Mouse (Mus musculus): Measurements from ENCODE around the gene Pfkfb3. TPM values are rescaled to one million over a fixed set of nuclear protein-coding genes. Genes with fewer than 3 reads are reported as not detected.
"Not testable (repeated sequence)": the region's sequence is repeated elsewhere in the genome, so short reads cannot be mapped to it uniquely, and the experiment has no call there.

Gene Pfkfb3
- polyA plus RNA-seq, 1 experiment from 2014 or later, result 41.1 TPM

DNA sequence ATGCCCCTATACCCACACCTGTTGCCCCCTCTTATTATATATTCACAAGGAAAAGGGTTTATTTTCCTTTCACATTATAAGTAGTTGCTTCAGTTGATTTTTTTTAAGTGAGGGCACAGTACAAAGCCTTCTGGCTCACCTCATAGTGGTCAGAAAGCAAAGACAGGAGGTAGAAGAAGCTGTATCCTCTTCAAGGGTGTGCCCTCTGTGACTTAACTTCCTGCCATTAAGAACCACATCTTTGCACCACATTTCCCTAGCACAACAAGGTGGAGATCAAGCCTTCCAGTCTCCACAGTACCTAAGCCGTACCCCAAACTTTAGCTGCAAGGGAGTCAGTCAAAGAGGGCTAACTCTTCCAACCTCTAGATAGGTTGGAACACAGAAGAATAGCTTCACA lies 11.8 kb downstream of the Pfkfb3 start:
- Histone ChIP-seq H3K9me3 (ENCODE audit: control insufficient read depth, low read length) (no peaks in the 10 kb centered on the region), H3K9ac (replicated peaks; ENCODE audit: low read depth, low read length) (no peak overlapping the region), H3K4me1 (replicated peaks; ENCODE audit: control insufficient read depth, insufficient read depth, low read length) (no peaks in the 10 kb centered on the region), H3K4me2 (ENCODE audit: low read length) (no peak overlapping the region), H3K27ac (ENCODE audit: low read length) (no peak overlapping the region), H3K36me3 (ENCODE audit: control insufficient read depth, insufficient read depth) (no peaks in the 10 kb centered on the region), H3K4me3 (replicated peaks; ENCODE audit: low read length) (no peak overlapping the region), H3K27me3 (replicated peaks; ENCODE audit: control insufficient read depth, insufficient read depth, low read length) (no peaks in the 10 kb centered on the region)
- no peak for ATAC-seq
- WGBS, result 100% methylated on average over 1 of the region's 1 CpGs

DNA sequence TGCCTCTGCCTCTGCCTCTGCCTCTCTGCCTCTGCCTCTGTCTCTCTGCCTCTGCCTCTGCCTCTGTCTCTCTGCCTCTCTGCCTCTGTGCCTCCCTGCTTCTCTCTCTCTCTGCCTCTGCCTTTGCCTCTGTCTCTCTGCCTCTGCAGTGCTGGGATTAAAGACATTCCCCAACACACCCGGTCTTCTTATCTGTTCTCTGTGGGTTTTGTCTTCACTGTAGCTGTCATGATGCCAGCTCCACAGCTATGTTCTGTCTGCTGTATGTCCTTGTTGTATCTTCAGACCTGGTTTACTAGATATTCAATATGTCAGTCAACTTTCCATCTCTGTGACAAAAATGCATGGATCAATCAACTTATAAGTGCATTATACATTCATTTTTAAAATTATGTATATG lies 12.3 kb downstream of the Pfkfb3 start:
- not testable (repeated sequence) for H3K36me3 ChIP-seq (ENCODE audit: control insufficient read depth, insufficient read depth); H3K4me3 ChIP-seq (replicated peaks; ENCODE audit: low read length); H3K4me2 ChIP-seq (ENCODE audit: low read length); ATAC-seq; H3K27ac ChIP-seq (ENCODE audit: low read length); H3K9ac ChIP-seq (replicated peaks; ENCODE audit: low read depth, low read length); H3K4me1 ChIP-seq (replicated peaks; ENCODE audit: control insufficient read depth, insufficient read depth, low read length); H3K27me3 ChIP-seq (replicated peaks; ENCODE audit: control insufficient read depth, insufficient read depth, low read length); H3K9me3 ChIP-seq (ENCODE audit: control insufficient read depth, low read length)
- 91% methylated on average over 1 of the region's 1 CpGs for WGBS

- Histone ChIP-seq H3K27me3 (replicated peaks; ENCODE audit: control insufficient read depth, insufficient read depth, low read length) (no peaks in the 10 kb centered on the region), H3K36me3 (ENCODE audit: control insufficient read depth, insufficient read depth) (no peaks in the 10 kb centered on the region), H3K4me2 (ENCODE audit: low read length) (peak overlapping the region; percentile 69), H3K9ac (replicated peaks; ENCODE audit: low read depth, low read length) (no peak overlapping the region; the same call in 1 of the 2 replicates), H3K4me3 (replicated peaks; ENCODE audit: low read length) (peak overlapping the region; percentile 39), H3K4me1 (replicated peaks; ENCODE audit: control insufficient read depth, insufficient read depth, low read length) (no peaks in the 10 kb centered on the region; the same call in none of the 2 replicates), H3K9me3 (ENCODE audit: control insufficient read depth, low read length) (no peaks in the 10 kb centered on the region), H3K27ac (ENCODE audit: low read length) (no peak overlapping the region)
- no peak for ATAC-seq
- 67% methylated on average over 8 of the region's 8 CpGs for WGBS
Measured at GRCm38 (mm10) chr2:11535966-11536365, 17.9 kb downstream of the Pfkfb3 start.

DNA sequence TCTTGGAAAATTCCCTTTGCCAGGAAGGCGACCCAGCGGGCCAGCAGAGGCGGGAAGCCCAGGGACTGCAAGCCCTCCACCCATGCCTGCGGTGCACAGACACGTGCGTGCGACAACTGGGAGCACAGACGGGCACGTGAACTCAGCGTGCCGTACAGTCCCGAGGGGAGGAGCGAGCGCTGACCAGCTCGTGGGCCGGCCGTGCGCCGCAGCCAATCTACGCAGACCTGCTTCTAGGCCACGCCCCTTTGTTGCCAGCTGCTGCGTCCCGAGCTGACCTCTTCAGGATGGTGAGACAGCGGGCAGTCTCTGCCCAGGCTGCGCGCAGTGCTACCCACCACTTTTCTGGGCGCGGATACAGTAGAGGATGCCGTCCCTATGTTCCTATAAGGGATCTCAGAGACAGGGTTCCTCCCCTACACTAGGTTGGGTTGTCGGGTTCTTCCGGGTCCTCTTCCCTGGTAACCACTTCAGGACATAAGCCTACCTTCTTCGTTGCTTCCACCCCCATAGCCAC lies 18.4 kb downstream of the Pfkfb3 start:
- H3K36me3 ChIP-seq (ENCODE audit: control insufficient read depth, insufficient read depth), result no peaks in the 10 kb centered on the region
- H3K9me3 ChIP-seq (ENCODE audit: control insufficient read depth, low read length), result no peaks in the 10 kb centered on the region
- no peak overlapping the region for H3K27ac ChIP-seq (ENCODE audit: low read length)
- ATAC-seq, result peak; percentile 99
- H3K4me2 ChIP-seq (ENCODE audit: low read length), result peak overlapping the region; percentile 69
- no peaks in the 10 kb centered on the region for H3K27me3 ChIP-seq (replicated peaks; ENCODE audit: control insufficient read depth, insufficient read depth, low read length)
- H3K9ac ChIP-seq (replicated peaks; ENCODE audit: low read depth, low read length), result peak overlapping the region; percentile 39
- H3K4me3 ChIP-seq (replicated peaks; ENCODE audit: low read length), result peak overlapping the region; percentile 39
- no peaks in the 10 kb centered on the region; the same call in none of the 2 replicates for H3K4me1 ChIP-seq (replicated peaks; ENCODE audit: control insufficient read depth, insufficient read depth, low read length)
- under 1% methylated on average over 30 of the region's 32 CpGs for WGBS

DNA sequence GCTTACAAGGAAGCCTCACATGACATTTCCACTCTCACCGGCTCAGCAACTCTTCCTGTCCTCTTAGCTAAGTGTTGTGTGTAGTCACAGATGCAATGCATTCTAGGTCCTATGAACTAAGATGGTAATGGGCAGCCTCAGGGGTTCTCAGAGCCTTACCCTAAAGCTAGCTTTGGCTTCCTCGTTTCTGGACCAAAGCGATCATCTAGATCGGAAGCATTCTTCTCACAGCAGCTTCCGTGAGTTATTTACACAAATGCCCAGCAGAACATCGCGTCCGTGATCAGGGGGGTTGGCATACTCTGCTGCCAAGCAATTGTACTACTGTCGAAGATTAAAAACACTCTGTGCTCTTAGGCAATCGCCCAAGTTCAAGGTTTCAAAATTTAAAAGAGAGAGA lies 19.1 kb downstream of the Pfkfb3 start:
- H3K4me2 ChIP-seq (ENCODE audit: low read length), result peak overlapping the region; percentile 69
- ATAC-seq, result no peak
- H3K9ac ChIP-seq (replicated peaks; ENCODE audit: low read depth, low read length), result no peak overlapping the region
- no peak overlapping the region for H3K27ac ChIP-seq (ENCODE audit: low read length)
- WGBS, result 25% methylated on average over 10 of the region's 10 CpGs
- peak overlapping the region; percentile 8; the same call in 1 of the 2 replicates for H3K4me3 ChIP-seq (replicated peaks; ENCODE audit: low read length)
- no peaks in the 10 kb centered on the region for H3K27me3 ChIP-seq (replicated peaks; ENCODE audit: control insufficient read depth, insufficient read depth, low read length)
- H3K36me3 ChIP-seq (ENCODE audit: control insufficient read depth, insufficient read depth), result no peaks in the 10 kb centered on the region
- no peaks in the 10 kb centered on the region for H3K9me3 ChIP-seq (ENCODE audit: control insufficient read depth, low read length)
- H3K4me1 ChIP-seq (replicated peaks; ENCODE audit: control insufficient read depth, insufficient read depth, low read length), result no peaks in the 10 kb centered on the region; the same call in none of the 2 replicates

DNA sequence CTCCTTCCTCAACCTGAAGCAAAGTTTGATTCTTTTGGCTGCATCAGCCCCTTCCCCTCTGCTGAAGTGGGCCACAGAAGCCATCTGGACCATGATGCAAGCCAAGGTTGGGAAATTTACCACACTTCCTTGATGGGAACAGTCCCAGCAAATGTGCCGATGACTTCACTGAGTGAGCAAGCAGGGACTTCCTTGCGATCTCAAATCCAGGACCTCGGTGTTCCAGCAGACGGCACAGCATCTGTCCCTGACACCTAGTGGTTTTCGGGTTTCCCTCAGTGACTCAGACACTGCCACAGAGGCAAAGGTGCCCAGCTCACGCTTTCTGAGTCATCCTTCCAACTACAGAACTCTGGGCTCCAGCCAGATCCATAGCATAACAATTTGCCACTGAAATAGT lies 23.8 kb downstream of the Pfkfb3 start:
- Histone ChIP-seq H3K9me3 (ENCODE audit: control insufficient read depth, low read length) (no peaks in the 10 kb centered on the region), H3K4me1 (replicated peaks; ENCODE audit: control insufficient read depth, insufficient read depth, low read length) (no peaks in the 10 kb centered on the region; the same call in 1 of the 2 replicates), H3K9ac (replicated peaks; ENCODE audit: low read depth, low read length) (no peak overlapping the region), H3K36me3 (ENCODE audit: control insufficient read depth, insufficient read depth) (no peaks in the 10 kb centered on the region), H3K4me2 (ENCODE audit: low read length) (no peak overlapping the region), H3K4me3 (replicated peaks; ENCODE audit: low read length) (no peak overlapping the region), H3K27me3 (replicated peaks; ENCODE audit: control insufficient read depth, insufficient read depth, low read length) (no peaks in the 10 kb centered on the region), H3K27ac (ENCODE audit: low read length) (no peak overlapping the region)
- WGBS, result 76% methylated on average over 6 of the region's 6 CpGs
- no peak for ATAC-seq

DNA sequence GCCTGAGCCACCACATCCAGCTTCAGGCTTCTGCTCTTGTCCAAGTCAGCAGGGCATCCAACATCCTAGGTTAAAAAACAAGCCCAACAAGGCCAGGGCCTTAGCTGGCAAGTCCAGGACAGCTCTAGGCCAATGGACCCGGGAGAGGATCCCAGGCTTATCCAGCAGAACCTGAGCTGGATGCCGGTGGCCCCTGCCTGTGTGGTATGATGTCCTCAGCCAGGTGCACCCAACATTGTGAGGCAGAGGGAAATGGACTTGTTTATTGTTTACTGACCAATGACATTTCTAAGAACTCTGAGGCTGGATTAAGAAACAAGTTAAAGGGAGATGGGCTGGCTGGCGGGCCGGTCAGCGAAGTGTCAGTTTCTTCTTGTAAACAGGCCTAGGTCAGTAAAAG lies 27.8 kb downstream of the Pfkfb3 start:
- no peaks in the 10 kb centered on the region for H3K4me1 ChIP-seq (replicated peaks; ENCODE audit: control insufficient read depth, insufficient read depth, low read length)
- H3K4me3 ChIP-seq (replicated peaks; ENCODE audit: low read length), result no peak overlapping the region
- H3K4me2 ChIP-seq (ENCODE audit: low read length), result no peak overlapping the region
- no peak overlapping the region for H3K9ac ChIP-seq (replicated peaks; ENCODE audit: low read depth, low read length)
- H3K36me3 ChIP-seq (ENCODE audit: control insufficient read depth, insufficient read depth), result no peaks in the 10 kb centered on the region
- WGBS, result 95% methylated on average over 5 of the region's 5 CpGs
- ATAC-seq, result no peak
- no peak overlapping the region for H3K27ac ChIP-seq (ENCODE audit: low read length)
- H3K9me3 ChIP-seq (ENCODE audit: control insufficient read depth, low read length), result no peaks in the 10 kb centered on the region
- no peaks in the 10 kb centered on the region for H3K27me3 ChIP-seq (replicated peaks; ENCODE audit: control insufficient read depth, insufficient read depth, low read length)

DNA sequence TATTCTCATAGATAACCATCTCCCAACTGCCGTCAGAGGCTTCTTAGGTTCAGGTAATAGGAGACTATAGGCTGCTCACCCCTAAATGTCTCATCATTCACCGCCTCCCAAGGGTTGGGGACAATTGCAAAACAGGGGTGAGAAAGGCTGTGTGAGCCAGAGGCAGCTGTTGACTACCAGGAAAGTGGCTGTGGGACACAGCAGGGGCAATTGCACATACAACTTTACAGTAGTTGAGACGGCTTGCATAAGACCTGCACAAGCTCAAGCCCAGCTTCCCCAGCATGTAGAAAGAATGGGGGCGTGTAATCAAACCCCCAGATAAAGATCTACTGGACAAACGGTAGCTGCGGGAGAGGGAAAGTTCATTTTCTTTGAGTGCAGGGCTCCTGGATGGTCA lies 29.1 kb downstream of the Pfkfb3 start:
- Histone ChIP-seq H3K9ac (replicated peaks; ENCODE audit: low read depth, low read length) (no peak overlapping the region), H3K4me1 (replicated peaks; ENCODE audit: control insufficient read depth, insufficient read depth, low read length) (no peaks in the 10 kb centered on the region), H3K4me2 (ENCODE audit: low read length) (no peak overlapping the region), H3K9me3 (ENCODE audit: control insufficient read depth, low read length) (no peaks in the 10 kb centered on the region), H3K27ac (ENCODE audit: low read length) (no peak overlapping the region), H3K4me3 (replicated peaks; ENCODE audit: low read length) (no peak overlapping the region), H3K27me3 (replicated peaks; ENCODE audit: control insufficient read depth, insufficient read depth, low read length) (no peaks in the 10 kb centered on the region), H3K36me3 (ENCODE audit: control insufficient read depth, insufficient read depth) (no peaks in the 10 kb centered on the region)
- ATAC-seq, result no peak
- WGBS, result 94% methylated on average over 6 of the region's 6 CpGs

GRCm38 (mm10) chr2:11521758-11522157 lies 32.1 kb downstream of the Pfkfb3 start:
- no peak overlapping the region for H3K9ac ChIP-seq (replicated peaks; ENCODE audit: low read depth, low read length)
- no peak overlapping the region for H3K4me3 ChIP-seq (replicated peaks; ENCODE audit: low read length)
- no peaks in the 10 kb centered on the region for H3K36me3 ChIP-seq (ENCODE audit: control insufficient read depth, insufficient read depth)
- H3K27me3 ChIP-seq (replicated peaks; ENCODE audit: control insufficient read depth, insufficient read depth, low read length), result no peaks in the 10 kb centered on the region
- 93% methylated on average over 7 of the region's 7 CpGs for WGBS
- H3K9me3 ChIP-seq (ENCODE audit: control insufficient read depth, low read length), result no peaks in the 10 kb centered on the region
- ATAC-seq, result no peak
- no peaks in the 10 kb centered on the region for H3K4me1 ChIP-seq (replicated peaks; ENCODE audit: control insufficient read depth, insufficient read depth, low read length)
- H3K27ac ChIP-seq (ENCODE audit: low read length), result no peak overlapping the region
- no peak overlapping the region for H3K4me2 ChIP-seq (ENCODE audit: low read length)

DNA sequence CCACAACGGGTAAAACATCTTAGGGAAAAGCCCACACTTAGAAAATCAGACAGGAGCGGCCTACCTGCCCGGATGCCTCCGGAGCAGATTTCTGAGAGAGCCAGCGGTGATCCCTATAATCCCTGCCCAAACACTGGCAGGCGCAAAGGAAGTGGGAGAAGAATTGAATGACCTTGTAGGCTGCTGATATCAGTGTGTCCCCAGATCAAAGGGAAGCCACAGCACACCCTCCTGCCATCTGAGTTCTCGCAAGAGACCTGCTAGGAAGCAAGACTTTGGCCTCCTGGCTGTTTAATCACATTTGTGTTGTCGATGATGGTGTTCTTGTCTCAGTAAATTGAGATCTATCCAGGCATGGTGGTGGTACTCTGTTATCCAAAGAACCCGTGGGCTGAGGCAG lies 33.1 kb downstream of the Pfkfb3 start:
- no peaks in the 10 kb centered on the region for H3K4me1 ChIP-seq (replicated peaks; ENCODE audit: control insufficient read depth, insufficient read depth, low read length)
- H3K4me3 ChIP-seq (replicated peaks; ENCODE audit: low read length), result no peak overlapping the region
- no peak overlapping the region for H3K27ac ChIP-seq (ENCODE audit: low read length)
- H3K36me3 ChIP-seq (ENCODE audit: control insufficient read depth, insufficient read depth), result no peaks in the 10 kb centered on the region
- H3K4me2 ChIP-seq (ENCODE audit: low read length), result no peak overlapping the region
- no peak overlapping the region for H3K9ac ChIP-seq (replicated peaks; ENCODE audit: low read depth, low read length)
- no peaks in the 10 kb centered on the region for H3K9me3 ChIP-seq (ENCODE audit: control insufficient read depth, low read length)
- H3K27me3 ChIP-seq (replicated peaks; ENCODE audit: control insufficient read depth, insufficient read depth, low read length), result no peaks in the 10 kb centered on the region
- ATAC-seq, result no peak
- WGBS, result 85% methylated on average over 9 of the region's 9 CpGs

All from forebrain, embryonic 16.5 days (tissue).